Mouse (Mus musculus) bone marrow macrophage, adult 2 months (primary cell): Measurements from ENCODE around the gene Rap1gds1.

Experiments used
- CTCF ChIP-seq: IDR thresholded peaks from 2 replicates; pipeline ENCODE4 v1.5.1; 2012; ENCODE audit warnings: low read depth, mild to moderate bottlenecking, low read length, moderate library complexity
- POLR2A ChIP-seq: IDR thresholded peaks from 2 replicates; pipeline ENCODE4 v1.6.1; 2012; ENCODE audit warnings: mild to moderate bottlenecking, low read depth, low read length, borderline replicate concordance

GRCm38 (mm10) chr3:139062088-139062487 is 12.9 kb downstream of the Rap1gds1 start:
- TF ChIP-seq POLR2A (no peak), CTCF (no peak)
